Mouse (Mus musculus): ENCODE results near the gene Clip3. TPM values are rescaled to one million over a fixed set of nuclear protein-coding genes. Genes with fewer than 3 reads are reported as not detected.
A peak's percentile ranks its signal among the peaks of the same experiment; 100 is the strongest.

Gene Clip3
- 0.55 and 0.76 TPM in 2 replicates for polyA plus RNA-seq (2015; fragmentation: Nextera tagmentation; extraction: Ambion mirVana)

DNA sequence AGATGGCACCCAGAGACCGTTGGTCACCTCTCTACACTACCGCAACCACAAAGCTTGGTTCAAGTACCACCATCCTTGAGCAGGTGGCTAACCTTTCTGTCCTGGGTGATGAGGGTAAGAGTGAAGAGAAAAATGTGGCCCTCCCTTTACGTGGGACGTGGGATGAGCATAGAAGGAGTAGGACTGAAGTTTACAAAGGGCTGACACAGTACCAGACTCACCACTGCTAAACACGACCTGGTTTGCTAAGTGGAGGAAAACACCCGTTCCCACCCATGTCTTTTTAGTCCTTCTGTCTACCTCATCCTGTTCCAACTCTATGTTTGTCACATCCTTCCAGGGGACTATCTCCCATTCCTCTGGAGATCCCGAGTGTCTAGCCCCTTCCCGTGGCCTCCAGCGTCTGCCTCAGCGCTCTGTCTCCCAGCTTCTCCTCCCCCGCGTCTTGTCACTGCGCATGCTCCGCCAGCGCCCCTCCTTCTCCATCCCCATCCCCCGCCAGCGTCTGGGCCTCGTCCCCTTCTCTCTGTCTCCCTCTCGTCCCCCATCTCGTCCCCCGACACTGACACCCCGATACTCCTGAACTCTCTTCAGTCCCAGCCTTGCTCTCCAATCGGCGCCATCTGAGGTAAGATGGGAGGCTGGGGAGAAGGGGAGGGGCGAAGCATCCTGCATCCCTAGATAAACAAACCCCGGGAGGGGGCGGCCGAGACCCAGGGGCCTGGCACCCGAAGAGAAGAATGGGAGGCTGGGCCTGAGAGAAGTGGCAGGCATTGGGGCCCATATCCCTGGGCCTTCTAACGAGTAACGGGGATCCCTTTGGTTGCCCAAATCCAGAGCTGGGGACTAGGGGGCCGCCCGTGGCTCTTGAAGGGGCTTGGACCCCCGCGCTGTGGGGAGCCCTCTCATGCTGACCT lies at the start of gene Clip3:
TSS of gene Clip3 (plus strand) at position 514 of the 917 bp plus-strand sequence.
- Histone ChIP-seq H3K9me3 (replicated peaks) (no peaks in the 10 kb centered on the region), H3K36me3 (replicated peaks) (no peaks in the 10 kb centered on the region), H3K27ac (replicated peaks) (no peak within 1 kb of the TSS), H3K27me3 (peaks cover 25% of the 10 kb centered on the region), H3K4me1 (replicated peaks) (no peaks in the 10 kb centered on the region), H3K9ac (no peak within 1 kb of the TSS), H3K4me2 (no peak within 1 kb of the TSS; the same call in 1 of the 2 replicates), H3K4me3 (replicated peaks) (peak within 1 kb of the TSS; percentile 15; the same call in 1 of the 2 replicates)
- WGBS (ENCODE audit: insufficient replicate concordance), result 11% methylated on average over 35 of the region's 35 CpGs
- no peak for ATAC-seq (ENCODE audit: insufficient read depth)

DNA sequence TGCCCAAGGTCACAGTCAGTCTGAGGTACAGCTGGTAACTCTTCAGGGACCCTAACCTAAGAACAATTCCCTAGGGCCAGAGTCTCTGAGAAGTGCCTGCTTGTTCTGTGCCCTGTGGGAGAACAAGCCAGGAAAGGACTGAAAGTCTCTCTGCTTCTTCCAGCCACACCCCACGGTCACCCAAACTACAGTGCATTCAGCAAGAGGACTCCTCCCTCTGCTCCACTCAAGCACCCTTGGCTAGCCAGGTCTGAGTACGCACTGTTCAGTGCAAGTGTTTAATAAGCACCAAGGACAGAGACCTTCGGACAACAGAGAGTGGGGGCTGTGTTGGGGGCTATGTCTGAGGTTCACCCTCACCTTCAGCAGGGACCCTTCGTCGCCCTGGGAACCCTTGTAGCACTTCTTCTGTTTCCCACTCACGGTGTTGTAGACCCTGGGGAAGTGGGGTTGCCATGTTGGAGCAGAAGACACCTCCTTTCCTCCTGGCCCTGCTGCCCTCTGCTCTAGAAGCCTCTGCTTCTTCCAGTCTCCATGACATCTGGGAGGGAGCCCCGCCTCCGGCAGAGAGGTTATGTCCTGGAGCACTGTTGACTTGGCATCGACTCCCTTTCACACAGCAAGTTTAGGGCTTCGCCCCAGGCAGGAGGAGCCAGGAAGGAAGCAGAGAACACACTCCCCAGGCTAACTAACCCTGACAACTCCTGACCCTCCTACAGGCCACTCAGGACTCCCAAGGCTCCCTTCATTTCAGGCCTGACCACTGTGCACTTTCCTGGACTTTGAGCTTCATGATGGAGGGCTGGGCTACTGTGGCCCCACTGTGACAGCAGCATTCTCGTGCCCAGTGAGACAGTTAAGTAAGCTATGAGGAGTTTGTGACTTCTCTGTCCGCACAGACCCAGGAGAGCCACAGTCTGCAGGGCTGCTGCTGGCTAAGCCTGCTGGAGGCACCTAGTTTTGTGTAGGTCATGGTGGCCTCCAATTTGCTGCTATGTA lies 39.3 kb upstream of the Clip3 start:
- no peak overlapping the region for H3K9ac ChIP-seq
- no peak overlapping the region for H3K27ac ChIP-seq (replicated peaks)
- H3K9me3 ChIP-seq (replicated peaks), result no peaks in the 10 kb centered on the region
- peaks cover 4% of the 10 kb centered on the region; the same call in 1 of the 2 replicates for H3K4me1 ChIP-seq (replicated peaks)
- H3K36me3 ChIP-seq (replicated peaks), result peaks cover 58% of the 10 kb centered on the region
- H3K4me2 ChIP-seq, result no peak overlapping the region
- no peak overlapping the region for H3K4me3 ChIP-seq (replicated peaks)
- WGBS (ENCODE audit: insufficient replicate concordance), result 74% methylated on average over 12 of the region's 12 CpGs
- no peaks in the 10 kb centered on the region for H3K27me3 ChIP-seq
- no peak for ATAC-seq (ENCODE audit: insufficient read depth)

DNA sequence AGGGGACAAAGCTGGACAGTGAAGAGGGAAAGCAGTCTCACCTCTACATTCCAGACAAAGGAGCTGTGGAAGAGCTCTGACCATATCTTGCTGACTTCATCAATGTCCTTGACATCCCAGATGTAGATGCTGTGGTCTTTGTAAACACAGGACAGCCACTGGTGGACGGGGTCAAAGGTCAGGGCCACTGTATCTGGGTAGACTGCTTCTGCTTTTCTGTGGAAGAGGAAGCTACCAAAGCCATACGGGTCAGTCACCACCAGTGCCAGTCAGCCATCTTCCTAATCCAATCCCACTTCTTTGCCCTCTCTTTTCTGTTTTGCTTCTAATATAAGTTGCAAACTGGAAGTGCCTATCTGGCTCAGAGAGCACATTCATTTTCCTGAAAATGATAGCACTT lies 26.5 kb upstream of the Clip3 start:
- Histone ChIP-seq H3K9ac (no peak overlapping the region), H3K36me3 (replicated peaks) (peaks cover 85% of the 10 kb centered on the region), H3K27ac (replicated peaks) (no peak overlapping the region), H3K4me2 (no peak overlapping the region), H3K9me3 (replicated peaks) (no peaks in the 10 kb centered on the region), H3K27me3 (no peaks in the 10 kb centered on the region), H3K4me3 (replicated peaks) (no peak overlapping the region), H3K4me1 (replicated peaks) (no peaks in the 10 kb centered on the region)
- 50% methylated on average over 2 of the region's 2 CpGs for WGBS (ENCODE audit: insufficient replicate concordance)
- ATAC-seq (ENCODE audit: insufficient read depth), result no peak

DNA sequence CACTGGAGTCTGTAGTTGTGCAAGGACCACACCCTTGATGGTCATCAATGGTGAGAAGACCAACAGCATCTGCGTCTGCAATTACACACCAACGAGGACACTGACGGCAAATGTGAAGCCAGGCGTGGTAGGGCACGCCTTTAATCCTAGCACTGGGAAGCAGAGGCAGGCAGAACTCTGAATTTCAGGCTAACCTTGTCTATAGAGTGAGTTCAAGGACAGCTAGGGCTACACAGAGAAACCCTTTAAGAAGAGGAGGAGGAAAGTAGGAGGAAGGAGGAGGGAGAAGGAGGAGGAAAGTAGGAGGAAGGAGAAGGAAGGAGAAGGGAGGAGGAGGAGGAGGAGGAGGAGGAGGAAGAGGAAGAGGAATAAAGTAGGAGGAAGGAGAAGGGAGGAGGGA lies 26.0 kb upstream of the Clip3 start:
- H3K27ac ChIP-seq (replicated peaks), result no peak overlapping the region
- H3K4me1 ChIP-seq (replicated peaks), result no peaks in the 10 kb centered on the region
- no peak overlapping the region for H3K9ac ChIP-seq
- peaks cover 86% of the 10 kb centered on the region for H3K36me3 ChIP-seq (replicated peaks)
- no peaks in the 10 kb centered on the region for H3K9me3 ChIP-seq (replicated peaks)
- no peak for ATAC-seq (ENCODE audit: insufficient read depth)
- H3K4me3 ChIP-seq (replicated peaks), result no peak overlapping the region
- no peaks in the 10 kb centered on the region for H3K27me3 ChIP-seq
- WGBS (ENCODE audit: insufficient replicate concordance), result 78% methylated on average over 5 of the region's 5 CpGs
- no peak overlapping the region for H3K4me2 ChIP-seq

DNA sequence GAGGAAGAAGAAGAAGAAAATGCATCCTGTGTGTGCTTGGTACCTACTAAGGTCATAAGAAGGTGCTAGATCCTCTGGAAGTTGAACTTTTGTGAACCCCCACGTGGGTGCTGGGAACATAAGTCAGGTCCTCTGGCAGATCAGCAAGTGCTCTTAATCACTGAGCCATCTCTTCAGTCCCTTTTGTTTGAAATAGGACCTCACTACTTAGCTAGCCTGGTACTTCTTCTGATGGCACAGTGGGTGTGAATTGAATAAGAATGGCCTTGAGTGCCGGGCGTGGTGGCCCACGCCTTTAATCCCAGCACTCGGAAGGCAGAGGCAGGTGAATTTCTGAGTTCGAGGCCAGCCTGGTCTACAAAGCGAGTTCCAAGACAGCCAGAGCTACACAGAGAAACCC lies 25.6 kb upstream of the Clip3 start:
- no peak for ATAC-seq (ENCODE audit: insufficient read depth)
- WGBS (ENCODE audit: insufficient replicate concordance), result 76% methylated on average over 7 of the region's 7 CpGs
- no peak overlapping the region for H3K4me3 ChIP-seq (replicated peaks)
- H3K9me3 ChIP-seq (replicated peaks), result no peaks in the 10 kb centered on the region
- H3K4me1 ChIP-seq (replicated peaks), result no peaks in the 10 kb centered on the region
- no peak overlapping the region for H3K9ac ChIP-seq
- peaks cover 88% of the 10 kb centered on the region for H3K36me3 ChIP-seq (replicated peaks)
- H3K27ac ChIP-seq (replicated peaks), result no peak overlapping the region
- H3K27me3 ChIP-seq, result no peaks in the 10 kb centered on the region
- H3K4me2 ChIP-seq, result no peak overlapping the region

DNA sequence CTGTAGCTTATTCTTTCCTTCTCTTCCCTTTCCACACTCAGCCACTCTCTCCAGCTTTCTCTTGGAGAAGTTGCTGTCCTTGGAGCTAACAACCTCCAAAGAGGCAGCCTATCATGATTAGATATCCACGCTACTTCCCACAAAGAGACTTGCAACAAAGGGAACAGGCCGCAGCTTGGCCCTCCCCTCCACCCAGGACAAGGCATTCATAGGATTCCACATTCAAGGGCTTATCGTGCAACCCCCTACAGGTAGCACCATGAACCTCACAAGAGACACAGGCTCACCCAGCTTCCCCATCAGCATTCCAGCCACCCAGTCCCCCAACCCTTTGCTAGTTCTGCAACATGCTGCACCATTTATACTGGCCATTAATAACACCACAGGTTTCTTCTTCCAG lies 24.7 kb upstream of the Clip3 start:
- no peak for ATAC-seq (ENCODE audit: insufficient read depth)

DNA sequence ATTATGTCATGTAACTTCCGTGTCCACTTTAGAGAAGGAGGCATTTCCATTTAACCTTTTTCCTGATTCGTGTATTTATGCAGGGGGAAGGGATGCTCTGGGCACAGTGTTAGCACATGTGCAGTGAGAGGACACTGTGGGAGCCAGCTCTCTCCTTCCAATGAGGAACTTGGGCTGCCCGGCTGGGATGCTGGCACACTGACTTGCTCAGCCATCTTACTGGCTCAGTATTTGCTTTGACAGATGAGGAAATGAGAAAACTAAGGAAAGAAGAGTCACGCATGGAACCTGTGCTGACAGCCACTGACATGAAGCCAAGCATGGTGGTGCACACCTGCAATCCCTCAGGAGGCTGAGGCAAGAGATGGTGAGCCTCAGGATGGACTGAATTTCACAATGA lies 21.9 kb upstream of the Clip3 start:
- no peak overlapping the region for H3K4me2 ChIP-seq
- no peak overlapping the region for H3K27ac ChIP-seq (replicated peaks)
- 76% methylated on average over 4 of the region's 4 CpGs for WGBS (ENCODE audit: insufficient replicate concordance)
- H3K4me1 ChIP-seq (replicated peaks), result no peaks in the 10 kb centered on the region
- no peak overlapping the region for H3K4me3 ChIP-seq (replicated peaks)
- H3K9me3 ChIP-seq (replicated peaks), result no peaks in the 10 kb centered on the region
- H3K9ac ChIP-seq, result no peak overlapping the region
- no peaks in the 10 kb centered on the region for H3K27me3 ChIP-seq
- H3K36me3 ChIP-seq (replicated peaks), result peaks cover 83% of the 10 kb centered on the region
- no peak for ATAC-seq (ENCODE audit: insufficient read depth)

More for the DNA sequence above, 24.7 kb upstream of the Clip3 start:
- H3K4me2 ChIP-seq, result no peak overlapping the region
- peaks cover 87% of the 10 kb centered on the region for H3K36me3 ChIP-seq (replicated peaks)
- no peaks in the 10 kb centered on the region for H3K4me1 ChIP-seq (replicated peaks)
- no peaks in the 10 kb centered on the region for H3K9me3 ChIP-seq (replicated peaks)
- no peak overlapping the region for H3K4me3 ChIP-seq (replicated peaks)
- no peak overlapping the region for H3K27ac ChIP-seq (replicated peaks)
- no peak overlapping the region for H3K9ac ChIP-seq
- no peaks in the 10 kb centered on the region for H3K27me3 ChIP-seq
- WGBS (ENCODE audit: insufficient replicate concordance), result 81% methylated on average over 3 of the region's 3 CpGs

DNA sequence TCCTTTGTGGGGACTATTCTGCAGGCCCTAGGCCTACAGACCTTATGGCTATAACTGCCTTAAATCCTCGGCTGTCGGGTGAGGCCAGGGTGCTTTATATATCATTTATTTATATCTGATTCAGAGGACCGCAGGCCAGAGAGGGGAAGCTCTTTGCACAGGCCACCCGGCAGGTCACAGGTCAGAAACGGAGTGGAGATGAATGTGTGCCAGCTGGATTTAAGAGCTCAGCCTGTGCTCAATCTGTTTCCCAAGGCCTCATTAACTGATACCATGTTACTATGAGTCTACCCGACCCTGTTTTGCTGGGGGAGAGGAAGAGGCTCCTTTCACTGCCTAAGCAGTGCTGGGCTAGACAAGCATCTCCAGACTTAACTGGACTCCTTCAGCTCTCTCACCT lies 17.1 kb upstream of the Clip3 start:
- no peak for ATAC-seq (ENCODE audit: insufficient read depth)
- Histone ChIP-seq H3K4me2 (no peak overlapping the region), H3K27me3 (no peaks in the 10 kb centered on the region), H3K9me3 (replicated peaks) (no peaks in the 10 kb centered on the region), H3K27ac (replicated peaks) (no peak overlapping the region), H3K36me3 (replicated peaks) (peaks cover 39% of the 10 kb centered on the region), H3K4me1 (replicated peaks) (peaks cover 17% of the 10 kb centered on the region), H3K4me3 (replicated peaks) (no peak overlapping the region), H3K9ac (no peak overlapping the region)
- WGBS (ENCODE audit: insufficient replicate concordance), result 78% methylated on average over 6 of the region's 6 CpGs

DNA sequence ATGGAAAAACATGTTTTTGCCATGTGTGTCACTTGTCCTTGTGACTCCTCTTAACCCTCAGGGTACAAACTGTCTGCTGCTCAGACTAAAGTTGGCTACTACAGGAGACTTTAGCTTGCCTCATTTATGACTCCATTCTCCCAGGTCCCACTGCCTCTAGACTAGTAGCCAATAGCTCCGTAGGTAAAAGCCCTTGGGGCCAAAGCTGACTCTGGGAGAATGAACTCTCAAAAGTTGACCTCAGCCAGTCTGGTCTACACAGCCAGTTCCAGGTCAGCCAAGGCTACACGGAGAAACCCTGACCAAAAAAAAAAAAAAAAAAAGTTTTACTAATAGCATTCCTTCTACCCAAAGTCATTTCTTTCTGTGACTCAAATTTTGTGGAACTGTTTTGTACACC lies 12.6 kb upstream of the Clip3 start:
- no peaks in the 10 kb centered on the region for H3K9me3 ChIP-seq (replicated peaks)
- H3K36me3 ChIP-seq (replicated peaks), result peaks cover 7% of the 10 kb centered on the region; the same call in 1 of the 2 replicates
- H3K4me3 ChIP-seq (replicated peaks), result peak overlapping the region; percentile 79
- H3K4me2 ChIP-seq, result peak overlapping the region; percentile 95
- no peak overlapping the region for H3K27ac ChIP-seq (replicated peaks)
- H3K9ac ChIP-seq, result peak overlapping the region; percentile 70; the same call in 1 of the 2 replicates
- 47% methylated on average over 2 of the region's 2 CpGs for WGBS (ENCODE audit: insufficient replicate concordance)
- H3K27me3 ChIP-seq, result no peaks in the 10 kb centered on the region
- H3K4me1 ChIP-seq (replicated peaks), result peaks cover 33% of the 10 kb centered on the region
- ATAC-seq (ENCODE audit: insufficient read depth), result no peak

DNA sequence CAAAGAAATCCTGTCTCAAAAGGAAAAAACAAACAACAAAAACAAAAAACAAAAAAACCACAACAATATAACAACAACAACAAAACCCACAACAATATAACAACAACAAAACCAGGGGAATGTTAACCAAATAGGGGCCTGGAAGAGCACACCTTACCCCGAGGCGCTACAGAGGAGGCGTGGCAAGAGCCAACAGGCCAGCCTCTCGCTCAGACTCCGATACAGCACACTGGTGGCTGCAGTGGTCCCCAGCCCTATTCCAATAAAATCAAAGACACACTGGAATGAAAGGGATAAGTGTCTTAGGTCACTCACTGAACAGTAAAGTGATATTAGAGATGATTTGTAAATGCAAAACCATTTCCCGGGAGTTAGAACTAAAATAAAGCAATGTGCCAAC lies 12.0 kb upstream of the Clip3 start:
- no peaks in the 10 kb centered on the region for H3K9me3 ChIP-seq (replicated peaks)
- peak overlapping the region; percentile 98 for H3K27ac ChIP-seq (replicated peaks)
- peak overlapping the region; percentile 95 for H3K4me2 ChIP-seq
- ATAC-seq (ENCODE audit: insufficient read depth), result peak; percentile 51
- H3K9ac ChIP-seq, result peak overlapping the region; percentile 70
- WGBS (ENCODE audit: insufficient replicate concordance), result 0% methylated on average over 6 of the region's 6 CpGs
- H3K4me1 ChIP-seq (replicated peaks), result peaks cover 33% of the 10 kb centered on the region
- 0 out of 2 replicates have a peak, but pooled peaks cover under 1% of the 10 kb centered on the region for H3K36me3 ChIP-seq (replicated peaks)
- H3K4me3 ChIP-seq (replicated peaks), result peak overlapping the region; percentile 79
- no peaks in the 10 kb centered on the region for H3K27me3 ChIP-seq

Data from liver, embryonic 15.5 days (tissue).